ENCODE assay signal across 1 mouse cellular context in the genomic region with DNA sequence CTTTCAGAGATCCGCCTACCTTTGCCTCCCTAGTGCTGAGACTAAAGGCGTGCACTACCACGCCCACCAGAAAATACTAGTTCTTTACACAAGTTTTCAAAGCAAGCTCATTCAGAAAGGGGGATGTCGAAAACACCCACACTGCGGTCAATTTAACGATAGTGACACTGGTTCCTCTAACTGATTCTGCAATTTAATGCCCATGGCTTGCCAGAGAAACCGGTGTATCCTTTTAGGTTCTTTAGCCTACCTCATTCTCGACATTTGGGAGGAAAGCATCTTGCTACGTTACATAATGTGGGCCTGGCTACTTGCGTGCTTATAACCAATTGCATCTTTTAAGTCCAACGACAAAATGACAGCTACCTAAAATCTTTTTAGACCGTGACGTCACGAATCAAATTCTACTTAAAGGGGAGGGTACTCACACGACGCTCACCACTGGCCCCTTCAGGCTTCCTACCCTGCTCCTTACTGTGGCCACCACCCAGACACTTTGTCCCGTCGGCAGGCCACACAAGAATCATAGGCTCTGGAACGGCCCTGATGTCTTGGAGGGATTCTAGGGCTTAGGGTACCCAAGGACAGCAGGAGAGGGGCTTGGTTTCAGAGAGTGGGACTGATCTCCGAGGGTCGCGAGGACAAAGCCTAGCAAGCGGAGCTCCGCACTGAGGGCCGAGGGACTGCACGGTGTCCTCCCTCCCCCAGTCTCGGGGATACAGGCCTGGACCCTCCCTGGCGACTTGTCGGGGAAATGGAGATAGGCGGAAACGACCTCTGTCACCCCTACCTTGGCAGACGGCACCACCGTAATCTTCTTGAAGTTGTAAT.
TF ChIP-seq lines count a peak whose summit lies in the region.

No protein-coding gene starts in this region.

TF ChIP-seq in CH12.LX, 34 proteins besides CTCF, POLR2A, EP300 and RAD21 (continued from another document):
- TF ChIP-seq MXI1 (IDR thresholded peaks at IDR 0.05; ENCODE audit: low read depth, low read length) (peak; percentile 55; the same call in 1 of the 2 replicates), ZMIZ1 (IDR thresholded peaks at IDR 0.05; ENCODE audit: low read depth, low read length) (0 out of 2 replicates have a peak, but pooled peaks have one; percentile 34), MAX (IDR thresholded peaks at IDR 0.05; ENCODE audit: low read length) (no peak), PAX5 (IDR thresholded peaks at IDR 0.05; ENCODE audit: low read length) (no peak), USF2 (conservative IDR thresholded peaks at IDR 0.05; ENCODE audit: low read depth, low read length) (no peak), CHD2 (IDR thresholded peaks at IDR 0.05; ENCODE audit: low read length) (no peak), USF1 (IDR thresholded peaks at IDR 0.05; ENCODE audit: low read depth, low read length) (no peak), ELF1 (IDR thresholded peaks at IDR 0.05; ENCODE audit: low read depth, low read length) (no peak), NRF1 (IDR thresholded peaks at IDR 0.05; ENCODE audit: low read depth, low read length) (no peak), MAZ (IDR thresholded peaks at IDR 0.05; ENCODE audit: low read depth, low read length) (no peak), NELFE (IDR thresholded peaks at IDR 0.05; ENCODE audit: low read depth, low read length) (peak; percentile 78; the same call in 1 of the 2 replicates), POLR2AphosphoS2 (IDR thresholded peaks at IDR 0.05; ENCODE audit: low read depth, low read length) (peak; percentile 74; the same call in 1 of the 2 replicates), UBTF (IDR thresholded peaks at IDR 0.05; ENCODE audit: low read depth, low read length) (0 out of 2 replicates have a peak, but pooled peaks have one; percentile 41)
